Mouse (Mus musculus) heart, embryonic 15.5 days (tissue): ENCODE results near the gene Trp53. TPM values are rescaled to one million over a fixed set of nuclear protein-coding genes. Genes with fewer than 3 reads are reported as not detected.
"Not testable (repeated sequence)": the region's sequence is repeated elsewhere in the genome, so short reads cannot be mapped to it uniquely, and the experiment has no call there.

ENCODE experiments used
- ATAC-seq: fragments of 200-750 bp; cut with Nextera tagmentation; replicated peaks from 2 replicates; pipeline ENCODE4 v1.8.0; 2017; ENCODE audit warnings: low read depth, moderate TSS enrichment; ENCODE audit not compliant: insufficient number of reproducible peaks, insufficient read depth, low FRiP score
- H3K27ac ChIP-seq: fragments of 300-500 bp; sonication (generic); 2 replicates; pipeline ENCODE4 v1.5.1; 2015; ENCODE audit warnings: mild to moderate bottlenecking, inconsistent platforms
- H3K27me3 ChIP-seq: fragments of 300-500 bp; sonication (generic); 2 replicates; pipeline ENCODE4 v1.6.1; 2015; ENCODE audit warnings: inconsistent platforms
- H3K36me3 ChIP-seq: fragments of 300-500 bp; sonication (generic); 2 replicates; pipeline ENCODE4 v1.6.1; 2015; ENCODE audit warnings: mild to moderate bottlenecking, inconsistent platforms
- H3K4me1 ChIP-seq: fragments of 300-500 bp; sonication (generic); replicated peaks from 2 replicates; pipeline ENCODE4 v1.6.1; 2015; ENCODE audit warnings: inconsistent platforms
- H3K4me2 ChIP-seq: fragments of 300-500 bp; sonication (generic); 2 replicates; pipeline ENCODE4 v1.6.1; 2015; ENCODE audit warnings: inconsistent platforms, mild to moderate bottlenecking, moderate library complexity
- H3K4me3 ChIP-seq: fragments of 300-500 bp; sonication (generic); 2 replicates; pipeline ENCODE4 v1.5.1; 2015; ENCODE audit warnings: mild to moderate bottlenecking, inconsistent platforms
- H3K9ac ChIP-seq: fragments of 300-500 bp; sonication (generic); 2 replicates; pipeline ENCODE4 v1.6.1; 2015; ENCODE audit warnings: mild to moderate bottlenecking, inconsistent platforms
- H3K9me3 ChIP-seq: fragments of 300-500 bp; sonication (generic); replicated peaks from 2 replicates; pipeline ENCODE4 v1.6.1; 2016; ENCODE audit warnings: inconsistent platforms
- WGBS: fragments of 180-500 bp; shearing (Covaris S2); methylation state at CpG from one replicate; pipeline ENCODE4 v1.1.7; 2015; ENCODE audit warnings: mixed read lengths; 5-methylcytosine and 5-hydroxymethylcytosine counted together
- polyA plus RNA-seq: library from polyadenylated mRNA; unstranded; fragments of >200 nt; fragmentation: Nextera tagmentation; extraction: Ambion mirVana; gene quantifications from 2 replicates; pipeline ENCODE4 v1.2.1, GENCODE M21; 2015

Gene Trp53
- polyA plus RNA-seq, 1 experiment from 2014 or later, result 59.4 TPM

- ATAC-seq, H3K4me1 ChIP-seq, H3K36me3 ChIP-seq, H3K27ac ChIP-seq, H3K9ac ChIP-seq, H3K9me3 ChIP-seq: not testable (repeated sequence)
- Histone ChIP-seq H3K4me2 (peak overlapping the region; percentile 44; the same call in 1 of the 2 replicates), H3K4me3 (peak overlapping the region; percentile 18; the same call in 1 of the 2 replicates), H3K27me3 (0 out of 2 replicates have a peak, but pooled peaks cover 11% of the 10 kb centered on the region)
- WGBS, result 43% methylated on average over 11 of the region's 11 CpGs
Measured at GRCm38 (mm10) chr11:69614257-69614588, 34.1 kb downstream of the Trp53 start.

GRCm38 (mm10) chr11:69616781-69617180 lies 36.6 kb downstream of the Trp53 start:
- Histone ChIP-seq H3K9ac (no peak overlapping the region), H3K9me3 (no peaks in the 10 kb centered on the region), H3K4me3 (no peak overlapping the region), H3K4me1 (peaks cover 8% of the 10 kb centered on the region), H3K36me3 (no peaks in the 10 kb centered on the region), H3K27ac (no peak overlapping the region), H3K27me3 (0 out of 2 replicates have a peak, but pooled peaks cover 11% of the 10 kb centered on the region), H3K4me2 (no peak overlapping the region)
- ATAC-seq, result no peak
- WGBS, result 34% methylated on average over 10 of the region's 10 CpGs

GRCm38 (mm10) chr11:69617805-69618204 lies 37.6 kb downstream of the Trp53 start, which contains the start of gene Shbg:
Gene Shbg, minus strand, starts transcription at chr11:69617905.
- no peak within 1 kb of the TSS for H3K4me3 ChIP-seq
- H3K27ac ChIP-seq, result no peak within 1 kb of the TSS
- ATAC-seq, result no peak
- no peaks in the 10 kb centered on the region for H3K9me3 ChIP-seq
- 0 out of 2 replicates have a peak, but pooled peaks cover 11% of the 10 kb centered on the region for H3K27me3 ChIP-seq
- WGBS, result 56% methylated on average over 5 of the region's 5 CpGs
- no peak within 1 kb of the TSS for H3K4me2 ChIP-seq
- H3K4me1 ChIP-seq, result peaks cover 14% of the 10 kb centered on the region
- no peaks in the 10 kb centered on the region for H3K36me3 ChIP-seq
- no peak within 1 kb of the TSS for H3K9ac ChIP-seq

GRCm38 (mm10) chr11:69620394-69621081 lies 40.4 kb downstream of the Trp53 start:
- Histone ChIP-seq H3K4me1 (peaks cover 12% of the 10 kb centered on the region), H3K9me3 (no peaks in the 10 kb centered on the region), H3K36me3 (no peaks in the 10 kb centered on the region), H3K4me2 (no peak overlapping the region), H3K4me3 (no peak overlapping the region), H3K27me3 (0 out of 2 replicates have a peak, but pooled peaks cover 3% of the 10 kb centered on the region), H3K27ac (no peak overlapping the region), H3K9ac (no peak overlapping the region)
- WGBS, result 61% methylated on average over 7 of the region's 7 CpGs
- no peak for ATAC-seq

- H3K27ac ChIP-seq, result peak within 1 kb of the TSS; percentile 71
- H3K9me3 ChIP-seq, result no peaks in the 10 kb centered on the region
- peak within 1 kb of the TSS; percentile 82 for H3K9ac ChIP-seq
- H3K27me3 ChIP-seq, result 0 out of 2 replicates have a peak, but pooled peaks cover 2% of the 10 kb centered on the region
- peak within 1 kb of the TSS; percentile 86 for H3K4me2 ChIP-seq
- peak within 1 kb of the TSS; percentile 73 for H3K4me3 ChIP-seq
- 2% methylated on average over 20 of the region's 20 CpGs for WGBS
- peaks cover 12% of the 10 kb centered on the region for H3K4me1 ChIP-seq
- peak; percentile 76 for ATAC-seq
- no peaks in the 10 kb centered on the region for H3K36me3 ChIP-seq
Measured at GRCm38 (mm10) chr11:69621571-69622268, 41.6 kb downstream of the Trp53 start, which contains the start of gene Sat2. Gene Sat2, plus strand, starts transcription at chr11:69622024.

- H3K9ac ChIP-seq, result peak overlapping the region; percentile 82
- no peak for ATAC-seq
- no peaks in the 10 kb centered on the region for H3K36me3 ChIP-seq
- 38% methylated on average over 6 of the region's 6 CpGs for WGBS
- H3K27me3 ChIP-seq, result no peaks in the 10 kb centered on the region
- H3K4me1 ChIP-seq, result peaks cover 12% of the 10 kb centered on the region
- peak overlapping the region; percentile 71 for H3K27ac ChIP-seq
- peak overlapping the region; percentile 73 for H3K4me3 ChIP-seq
- no peaks in the 10 kb centered on the region for H3K9me3 ChIP-seq
- H3K4me2 ChIP-seq, result peak overlapping the region; percentile 86
Measured at GRCm38 (mm10) chr11:69622406-69622805, 42.2 kb downstream of the Trp53 start.

GRCm38 (mm10) chr11:69623006-69623405 lies 42.8 kb downstream of the Trp53 start:
- ATAC-seq, result no peak
- WGBS, result 73% methylated on average over 4 of the region's 4 CpGs

GRCm38 (mm10) chr11:69624339-69624738 lies 44.2 kb downstream of the Trp53 start:
- ATAC-seq, H3K36me3 ChIP-seq, H3K9ac ChIP-seq, H3K4me3 ChIP-seq, H3K4me2 ChIP-seq, H3K27me3 ChIP-seq, H3K27ac ChIP-seq, H3K9me3 ChIP-seq: not testable (repeated sequence)
- WGBS, result 92% methylated on average over 2 of the region's 2 CpGs
- peaks cover 12% of the 10 kb centered on the region for H3K4me1 ChIP-seq

More at GRCm38 (mm10) chr11:69623006-69623405, 42.8 kb downstream of the Trp53 start:
- H3K4me3 ChIP-seq, result peak overlapping the region; percentile 73; the same call in 1 of the 2 replicates
- no peaks in the 10 kb centered on the region for H3K36me3 ChIP-seq
- H3K4me2 ChIP-seq, result no peak overlapping the region; the same call in 1 of the 2 replicates
- no peak overlapping the region for H3K27ac ChIP-seq
- no peaks in the 10 kb centered on the region for H3K9me3 ChIP-seq
- H3K27me3 ChIP-seq, result no peaks in the 10 kb centered on the region
- H3K9ac ChIP-seq, result no peak overlapping the region
- peaks cover 12% of the 10 kb centered on the region for H3K4me1 ChIP-seq

- Histone ChIP-seq H3K9ac (no peak overlapping the region), H3K36me3 (no peaks in the 10 kb centered on the region), H3K4me2 (no peak overlapping the region), H3K4me1 (peaks cover 2% of the 10 kb centered on the region; the same call in 1 of the 2 replicates), H3K27me3 (no peaks in the 10 kb centered on the region), H3K9me3 (no peaks in the 10 kb centered on the region), H3K27ac (no peak overlapping the region), H3K4me3 (no peak overlapping the region)
- ATAC-seq, result no peak
- 36% methylated on average over 6 of the region's 6 CpGs for WGBS
Measured at GRCm38 (mm10) chr11:69628286-69628685, 48.1 kb downstream of the Trp53 start.

- Histone ChIP-seq H3K9me3 (no peaks in the 10 kb centered on the region), H3K27me3 (no peaks in the 10 kb centered on the region), H3K4me1 (peaks cover 12% of the 10 kb centered on the region), H3K36me3 (no peaks in the 10 kb centered on the region), H3K27ac (no peak overlapping the region), H3K9ac (no peak overlapping the region), H3K4me2 (no peak overlapping the region), H3K4me3 (no peak overlapping the region)
- WGBS, result 60% methylated on average over 1 of the region's 1 CpGs
- no peak for ATAC-seq
Measured at GRCm38 (mm10) chr11:69629802-69630201, 49.6 kb downstream of the Trp53 start.

- peak; percentile 99 for ATAC-seq
- WGBS, result under 1% methylated on average over 52 of the region's 56 CpGs
- H3K27me3 ChIP-seq, result no peaks in the 10 kb centered on the region
Measured at GRCm38 (mm10) chr11:69632284-69633089, 52.3 kb downstream of the Trp53 start, which contains the start of gene Fxr2. Gene Fxr2, plus strand, starts transcription at chr11:69632990.

More at GRCm38 (mm10) chr11:69632284-69633089, 52.3 kb downstream of the Trp53 start, which contains the start of gene Fxr2:
- Histone ChIP-seq H3K4me3 (peak within 1 kb of the TSS; percentile 92), H3K4me2 (peak within 1 kb of the TSS; percentile 65), H3K27ac (peak within 1 kb of the TSS; percentile 96), H3K9me3 (no peaks in the 10 kb centered on the region), H3K9ac (peak within 1 kb of the TSS; percentile 89), H3K4me1 (peaks cover 21% of the 10 kb centered on the region), H3K36me3 (0 out of 2 replicates have a peak, but pooled peaks cover 4% of the 10 kb centered on the region)
